Mouse (Mus musculus) MEL (cell line): ENCODE measurements around the gene Ccdc22.

Experiments used
- CTCF ChIP-seq, 3 experiments: IDR thresholded peaks in 2 of 3; conservative IDR thresholded peaks in 1 of 3; 2 replicates each; pipeline ENCODE4 v1.5.1; 2011 to 2012; ENCODE audit warnings: low read length in 3 of 3, low read depth in 2 of 3, mild to moderate bottlenecking in 2 of 3, improper control_type of control experiment in 1 of 3, inconsistent platforms in 1 of 3, mixed read lengths in 1 of 3, moderate library complexity in 1 of 3; ENCODE audit not compliant: control insufficient read depth in 1 of 3, insufficient read depth in 1 of 3, poor library complexity in 1 of 3, severe bottlenecking in 1 of 3
- MAX ChIP-seq: IDR thresholded peaks from 2 replicates; pipeline ENCODE4 v1.6.1; 2011; ENCODE audit warnings: low read length, improper control_type of control experiment
- MEF2A ChIP-seq: IDR thresholded peaks from 2 replicates; pipeline ENCODE4 v1.6.1; 2014; ENCODE audit warnings: low read depth, mild to moderate bottlenecking, inconsistent platforms, low read length, improper control_type of control experiment; ENCODE audit not compliant: poor library complexity, insufficient replicate concordance, severe bottlenecking; ENCODE audit errors: extremely low read depth
- POLR2A ChIP-seq, 2 experiments: IDR thresholded peaks; 2 replicates each; pipeline ENCODE4 v1.6.1; 2011 to 2012; ENCODE audit warnings: low read length in 2 of 2, mild to moderate bottlenecking in 2 of 2, control low read depth in 1 of 2, improper control_type of control experiment in 1 of 2, low read depth in 1 of 2, moderate library complexity in 1 of 2; ENCODE audit not compliant: control insufficient read depth in 1 of 2, insufficient read depth in 1 of 2, poor library complexity in 1 of 2
- POLR2AphosphoS2 ChIP-seq: IDR thresholded peaks from 2 replicates; pipeline ENCODE4 v1.6.1; 2011; ENCODE audit warnings: low read length, improper control_type of control experiment
- RCOR1 ChIP-seq: IDR thresholded peaks from 2 replicates; pipeline ENCODE4 v1.6.1; 2012; ENCODE audit warnings: low read depth, mild to moderate bottlenecking, inconsistent platforms, low read length, improper control_type of control experiment
- USF1 ChIP-seq: IDR thresholded peaks from 2 replicates; pipeline ENCODE4 v1.6.1; 2014; ENCODE audit warnings: low read depth, mild to moderate bottlenecking, inconsistent platforms, low read length, improper control_type of control experiment, moderate library complexity
- ZMIZ1 ChIP-seq: IDR thresholded peaks from 2 replicates; pipeline ENCODE4 v1.6.1; 2012; ENCODE audit warnings: low read depth, mild to moderate bottlenecking, inconsistent platforms, low read length, improper control_type of control experiment, moderate library complexity

DNA sequence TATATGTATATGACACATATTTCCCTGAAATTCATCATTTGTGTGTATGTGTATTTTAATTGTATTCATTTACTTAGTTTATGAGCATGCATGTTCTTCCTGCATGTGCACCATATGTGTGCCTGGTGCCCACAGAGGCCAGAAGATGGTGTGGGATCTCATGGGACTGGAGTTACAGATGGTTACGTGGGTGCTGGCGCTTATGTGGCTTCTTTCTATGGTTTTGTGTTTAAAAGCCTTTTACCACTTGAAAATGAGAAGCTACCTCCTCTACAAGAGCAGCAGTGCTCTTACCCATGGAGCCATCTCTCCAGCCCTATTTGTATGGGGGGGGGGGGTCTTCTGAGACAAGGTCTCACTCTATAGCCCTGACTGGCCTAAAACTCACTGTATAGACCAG is 24.2 kb downstream of the Ccdc22 start:
- TF ChIP-seq POLR2A (IDR thresholded peaks at IDR 0.05; ENCODE audit: control insufficient read depth in 1 of 2, insufficient read depth in 1 of 2, low read depth in 1 of 2, low read length in 2 of 2, poor library complexity in 1 of 2), result no peak
- TF ChIP-seq CTCF (IDR thresholded peaks at IDR 0.05 in 2 of 3, conservative IDR thresholded peaks at IDR 0.05 in 1 of 3; ENCODE audit: control insufficient read depth in 1 of 3, insufficient read depth in 1 of 3, low read depth in 2 of 3, low read length in 3 of 3, poor library complexity in 1 of 3, severe bottlenecking in 1 of 3), result no peak
- no peak for TF ChIP-seq USF1
- TF ChIP-seq RCOR1, result no peak
- no peak for TF ChIP-seq ZMIZ1
- TF ChIP-seq MEF2A, result no peak
- no peak for TF ChIP-seq MAX
- TF ChIP-seq POLR2AphosphoS2, result no peak
